Mouse (Mus musculus) small intestine, adult 2 months (tissue): ENCODE measurements around the gene Pard3. TPM values are rescaled to one million over a fixed set of nuclear protein-coding genes. Genes with fewer than 3 reads are reported as not detected.

ENCODE experiments used
- H3K27ac ChIP-seq: fragments of 200-500 bp; 2 replicates; pipeline ENCODE4 v1.5.1; 2012; ENCODE audit warnings: low read depth, low read length, control low read depth, inconsistent platforms; ENCODE audit not compliant: insufficient read depth
- H3K27me3 ChIP-seq: fragments of 200-500 bp; 2 replicates; pipeline ENCODE4 v1.6.1; 2012; ENCODE audit warnings: mild to moderate bottlenecking, moderate library complexity, low read length, inconsistent platforms; ENCODE audit not compliant: control insufficient read depth, insufficient read depth
- H3K36me3 ChIP-seq: fragments of 200-500 bp; 2 replicates; pipeline ENCODE4 v1.6.1; 2012; ENCODE audit warnings: mild to moderate bottlenecking, low read length, control low read depth, inconsistent platforms; ENCODE audit not compliant: control insufficient read depth, insufficient read depth
- H3K4me1 ChIP-seq: fragments of 200-500 bp; 2 replicates; pipeline ENCODE4 v1.6.1; 2012; ENCODE audit warnings: low read length, inconsistent platforms, mixed read lengths; ENCODE audit not compliant: control insufficient read depth, insufficient read depth, insufficient read length
- H3K4me3 ChIP-seq: fragments of 200-500 bp; 2 replicates; pipeline ENCODE4 v1.5.1; 2012; ENCODE audit warnings: low read depth, mild to moderate bottlenecking, control low read depth, inconsistent platforms, low read length, moderate library complexity
- CTCF ChIP-seq: fragments of 200-500 bp; IDR thresholded peaks from 2 replicates; pipeline ENCODE4 v1.5.1; 2012; ENCODE audit warnings: low read depth, mild to moderate bottlenecking, control low read depth, inconsistent platforms, low read length, moderate library complexity, mixed read lengths; ENCODE audit not compliant: insufficient replicate concordance, insufficient read length; ENCODE audit errors: extremely low read depth
- POLR2A ChIP-seq: fragments of 200-500 bp; IDR thresholded peaks from 2 replicates; pipeline ENCODE4 v1.6.1; 2012; ENCODE audit warnings: low read depth, mild to moderate bottlenecking, control low read depth, inconsistent platforms, low read length, moderate library complexity
- WGBS: fragments of 180-500 bp; shearing (Covaris S2); methylation state at CpG from one replicate; pipeline ENCODE4 v1.1.7; 2018; 5-methylcytosine and 5-hydroxymethylcytosine counted together
- polyA plus RNA-seq: library from polyadenylated mRNA; depleted of rRNA; stranded (reverse); fragments of >200 nt; gene quantifications from 2 replicates; pipeline ENCODE4 v1.2.3, GENCODE M21; 2012

Gene Pard3
- polyA plus RNA-seq, 1 experiment: 52.9 TPM

DNA sequence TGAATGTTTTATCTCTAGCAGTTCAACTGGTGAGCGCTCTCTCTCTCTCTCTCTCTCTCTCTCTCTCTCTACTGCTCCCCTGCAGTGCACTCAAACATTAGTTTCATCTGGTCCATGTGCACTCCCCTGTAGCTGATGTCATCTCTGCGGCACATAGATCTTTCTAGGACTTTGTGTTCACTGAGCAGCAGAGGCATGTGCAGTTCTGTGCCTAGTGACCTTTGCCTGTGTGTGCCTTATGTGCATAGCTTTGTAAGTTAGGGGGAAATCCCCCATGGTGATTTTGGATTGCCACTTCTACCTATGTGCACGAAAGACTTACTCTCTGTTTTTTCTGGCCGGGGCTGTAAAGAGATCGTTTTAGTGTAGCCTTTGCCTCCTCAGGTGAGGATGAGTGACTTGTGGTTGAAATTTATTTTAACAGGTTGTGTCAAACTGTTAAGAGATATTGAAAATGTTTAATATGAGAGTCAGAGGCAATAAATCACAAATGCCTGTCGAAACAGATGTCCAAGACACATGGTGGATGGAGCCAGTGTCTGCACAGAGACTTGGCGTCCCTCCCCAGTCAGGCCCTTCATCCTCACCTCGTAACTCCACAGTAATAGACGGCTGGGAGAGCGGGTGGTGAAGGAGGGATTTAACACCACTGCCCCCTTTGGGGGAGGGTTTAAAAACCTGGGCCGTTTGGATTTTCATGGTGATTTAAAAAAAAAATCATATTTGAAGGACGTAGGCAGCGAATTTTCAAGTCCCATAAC, 133.0 kb downstream of the Pard3 start:
- no peaks in the 10 kb centered on the region for H3K36me3 ChIP-seq
- no peak overlapping the region for H3K27ac ChIP-seq
- WGBS: 80% methylated on average over 13 of the region's 13 CpGs
- no peaks in the 10 kb centered on the region for H3K27me3 ChIP-seq
- H3K4me3 ChIP-seq: no peak overlapping the region
- no peaks in the 10 kb centered on the region for H3K4me1 ChIP-seq
- TF ChIP-seq POLR2A: no peak
- TF ChIP-seq CTCF: no peak

DNA sequence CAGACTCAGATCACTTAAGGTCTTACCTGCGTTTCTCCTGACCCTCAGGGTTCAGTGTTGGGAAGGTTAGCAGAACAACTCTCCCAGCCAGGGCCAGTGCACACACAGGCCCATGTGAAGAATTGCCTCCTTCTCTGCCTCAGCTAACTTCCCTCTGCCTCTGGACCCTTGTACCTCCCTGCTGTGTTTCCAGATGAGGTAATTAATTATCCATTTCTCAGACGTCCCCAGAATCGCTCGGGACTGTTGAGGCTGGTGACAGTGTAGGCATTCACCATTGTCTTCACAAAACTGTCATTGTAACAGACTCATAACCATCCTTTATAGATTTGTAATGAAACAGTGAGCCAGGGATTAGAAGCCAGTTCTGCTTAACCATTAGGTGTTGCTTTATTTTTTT, 143.8 kb downstream of the Pard3 start:
- Histone ChIP-seq H3K27ac (no peak overlapping the region), H3K36me3 (no peaks in the 10 kb centered on the region), H3K27me3 (no peaks in the 10 kb centered on the region; the same call in 1 of the 2 replicates), H3K4me3 (no peak overlapping the region), H3K4me1 (no peaks in the 10 kb centered on the region)
- WGBS: 59% methylated on average over 4 of the region's 4 CpGs
- TF ChIP-seq POLR2A (no peak), CTCF (no peak)

DNA sequence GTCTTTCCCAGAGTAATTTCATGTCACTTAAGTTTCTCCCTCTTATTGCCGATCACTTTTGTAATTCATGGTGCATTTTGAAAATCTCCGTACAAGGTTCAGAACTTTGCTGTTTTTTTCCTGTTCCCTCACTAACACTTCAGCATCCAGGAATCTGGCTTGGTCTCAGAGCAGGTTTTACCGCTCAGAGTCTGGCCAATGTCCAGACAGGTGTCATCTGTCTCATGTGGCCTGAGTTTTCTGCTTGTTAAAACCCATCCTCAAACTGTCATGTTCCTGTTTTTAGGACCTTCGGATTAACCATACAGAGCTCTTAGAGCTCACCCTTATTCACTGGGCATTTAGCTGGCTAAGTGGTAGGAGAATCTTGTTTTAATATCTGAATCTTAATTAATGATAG, 146.9 kb downstream of the Pard3 start:
- TF ChIP-seq POLR2A (no peak), CTCF (no peak)
- no peak overlapping the region for H3K4me3 ChIP-seq

DNA sequence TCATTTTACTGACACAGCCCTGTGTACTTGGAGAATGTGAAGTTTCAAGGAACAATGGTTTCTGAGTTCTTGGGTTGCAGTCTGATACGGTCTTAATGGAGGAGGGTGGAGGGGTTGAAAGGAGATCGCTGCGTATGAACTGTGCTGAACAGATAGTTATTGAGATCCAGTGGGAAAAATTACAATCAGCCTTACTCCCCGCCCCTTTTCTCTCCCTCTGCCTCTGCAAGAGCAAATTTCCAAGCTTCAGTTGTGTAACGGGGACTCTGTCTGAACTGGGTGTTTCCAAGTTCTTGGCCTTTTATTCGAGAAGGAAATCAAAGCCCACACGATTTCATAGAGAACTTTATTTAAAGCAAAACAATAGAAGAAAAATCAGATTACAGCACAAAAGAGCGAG, 150.6 kb downstream of the Pard3 start:
- Histone ChIP-seq H3K27ac (no peak overlapping the region), H3K4me1 (no peaks in the 10 kb centered on the region), H3K4me3 (no peak overlapping the region), H3K27me3 (no peaks in the 10 kb centered on the region; the same call in 1 of the 2 replicates), H3K36me3 (no peaks in the 10 kb centered on the region)
- WGBS: 80% methylated on average over 8 of the region's 8 CpGs
- no peak for TF ChIP-seq POLR2A
- no peak for TF ChIP-seq CTCF

More for the DNA sequence above, 146.9 kb downstream of the Pard3 start:
- WGBS: 86% methylated on average over 4 of the region's 4 CpGs
- H3K27me3 ChIP-seq: no peaks in the 10 kb centered on the region; the same call in 1 of the 2 replicates
- no peaks in the 10 kb centered on the region for H3K4me1 ChIP-seq
- H3K27ac ChIP-seq: no peak overlapping the region
- H3K36me3 ChIP-seq: no peaks in the 10 kb centered on the region

DNA sequence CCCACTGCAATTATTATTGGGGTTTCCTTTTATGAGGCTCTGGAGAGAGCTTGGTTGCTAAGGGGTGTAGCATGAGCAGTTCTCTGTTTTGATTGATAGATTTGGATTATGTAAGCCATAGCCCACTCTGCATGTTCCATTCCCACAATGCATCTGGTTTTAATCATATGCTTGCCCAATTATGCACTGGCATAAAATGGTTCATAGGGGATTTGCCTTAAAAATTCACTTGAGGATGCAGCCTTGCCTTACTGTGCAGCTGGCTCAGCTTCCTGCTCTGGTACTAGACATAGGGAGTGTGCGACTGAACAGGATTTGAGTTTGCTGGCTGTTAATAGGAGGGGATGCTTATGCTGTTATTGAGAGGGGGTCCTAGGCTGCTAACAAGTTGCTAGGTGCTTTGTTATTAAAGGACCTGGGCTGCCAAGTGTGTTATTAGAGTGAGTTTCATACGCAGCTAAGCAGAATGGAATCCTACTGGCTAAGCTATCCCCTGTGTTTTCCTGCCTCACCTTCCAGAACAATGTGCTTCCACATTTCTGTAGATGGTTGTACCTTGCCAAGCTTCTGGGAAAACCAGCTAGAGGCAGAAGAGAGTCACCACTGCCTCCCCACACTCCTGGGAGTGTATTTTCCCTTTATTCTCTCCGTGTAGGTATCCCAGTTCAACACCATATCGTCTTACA, 151.2 kb downstream of the Pard3 start:
- H3K27me3 ChIP-seq: no peaks in the 10 kb centered on the region; the same call in 1 of the 2 replicates
- TF ChIP-seq CTCF: no peak
- TF ChIP-seq POLR2A: no peak
- WGBS: 89% methylated on average over 4 of the region's 4 CpGs
- H3K4me1 ChIP-seq: no peaks in the 10 kb centered on the region
- H3K4me3 ChIP-seq: no peak overlapping the region
- H3K36me3 ChIP-seq: no peaks in the 10 kb centered on the region
- H3K27ac ChIP-seq: no peak overlapping the region

DNA sequence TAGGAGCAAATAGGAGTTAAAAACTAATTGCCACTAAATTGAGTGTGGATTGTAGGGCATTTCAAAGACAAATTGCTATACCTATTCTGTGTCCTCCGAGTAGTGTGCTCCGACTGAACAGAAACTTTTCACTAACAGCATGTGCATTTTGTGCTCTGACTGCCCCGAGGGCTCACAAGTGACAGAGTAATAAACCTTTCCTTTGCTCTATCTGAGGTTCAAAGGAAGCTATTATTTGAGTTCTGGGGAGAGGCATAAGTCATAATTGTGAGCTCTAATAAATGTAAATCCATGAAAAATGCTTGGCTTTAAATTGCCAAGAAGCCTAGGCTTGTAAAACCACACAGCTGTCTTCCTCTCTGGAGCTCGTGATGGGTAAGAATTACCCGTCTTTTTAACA, 156.5 kb downstream of the Pard3 start:
- Histone ChIP-seq H3K4me3 (no peak overlapping the region), H3K36me3 (no peaks in the 10 kb centered on the region), H3K27ac (no peak overlapping the region), H3K27me3 (no peaks in the 10 kb centered on the region), H3K4me1 (no peaks in the 10 kb centered on the region)
- 50% methylated on average over 5 of the region's 5 CpGs for WGBS
- no peak for TF ChIP-seq CTCF
- TF ChIP-seq POLR2A: no peak

DNA sequence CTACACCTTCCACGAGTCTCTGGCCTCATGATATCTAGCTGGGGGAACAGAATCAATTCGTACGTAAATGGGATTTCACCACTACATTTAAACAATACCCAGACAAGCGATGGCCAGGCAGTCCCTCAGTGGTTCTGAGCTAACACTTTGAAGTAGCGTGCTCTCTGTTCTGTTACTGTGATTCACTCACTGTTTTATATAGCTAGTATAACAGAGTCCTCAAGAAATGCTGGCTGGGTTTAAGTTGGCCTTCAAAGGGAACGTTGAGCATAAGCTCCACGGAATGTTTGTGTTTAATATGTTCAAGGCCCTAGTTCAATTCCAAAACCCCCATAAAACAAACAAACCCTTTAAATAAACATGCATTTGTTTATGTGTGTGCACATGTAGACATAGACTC, 156.9 kb downstream of the Pard3 start:
- 70% methylated on average over 7 of the region's 7 CpGs for WGBS
- H3K36me3 ChIP-seq: no peaks in the 10 kb centered on the region
- no peak overlapping the region for H3K4me3 ChIP-seq
- no peak for TF ChIP-seq POLR2A
- TF ChIP-seq CTCF: no peak
- no peak overlapping the region for H3K27ac ChIP-seq
- H3K4me1 ChIP-seq: no peaks in the 10 kb centered on the region
- no peaks in the 10 kb centered on the region for H3K27me3 ChIP-seq
